Mouse (Mus musculus) heart, adult 9 months (tissue): ENCODE results near the gene Ccdc85c.

Experiments
- DNase-seq, 2 experiments: peaks; one replicate each; pipeline ENCODE4 v3.0.0; 2022; ENCODE audit warnings: low spot score in 2 of 2

Gene Ccdc85c

DNA sequence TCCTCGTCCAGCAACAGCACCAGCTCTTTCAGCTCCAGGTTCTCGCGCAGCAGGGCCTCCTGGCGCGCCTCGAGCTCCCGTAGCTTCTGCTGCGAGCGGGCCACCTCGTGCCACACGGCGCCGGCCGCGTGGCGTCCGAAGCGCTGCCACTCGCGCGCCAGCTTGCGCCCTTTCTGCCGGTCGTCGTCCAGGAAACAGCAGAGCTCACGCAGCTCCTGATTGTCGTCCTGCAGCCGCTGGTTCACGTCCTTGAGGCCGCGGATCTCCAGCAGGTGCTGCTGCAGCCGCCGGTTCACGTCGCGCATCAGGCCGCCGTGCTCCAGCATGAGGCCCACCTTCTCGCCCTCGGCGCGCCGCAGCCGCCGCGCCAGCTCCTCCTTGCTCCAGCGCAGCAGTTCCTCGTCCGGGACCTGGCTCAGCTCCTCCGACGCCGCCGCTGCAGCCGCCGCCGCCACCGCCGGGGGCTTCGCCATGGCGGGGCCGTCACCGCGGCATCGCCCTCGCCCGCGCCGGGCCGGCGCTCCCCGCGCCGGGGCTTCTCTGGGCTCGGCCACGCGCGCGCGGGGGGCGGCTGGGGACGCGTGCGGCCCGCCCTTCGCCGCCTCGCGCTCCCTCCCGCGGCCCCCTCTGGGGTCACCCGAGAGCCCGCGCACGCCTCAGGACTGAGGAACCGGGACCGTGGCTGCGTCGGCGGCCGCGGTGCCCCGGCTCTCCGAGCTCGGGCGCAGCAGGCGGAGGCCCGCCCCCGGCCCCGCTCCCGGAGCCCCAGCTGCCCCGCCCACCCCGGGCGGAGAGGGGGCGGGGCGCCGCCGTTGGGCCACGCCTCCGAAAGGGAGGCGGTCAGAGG lies at the start of gene Ccdc85c:
Gene Ccdc85c, minus strand, starts transcription at position 765 of the 847 bp plus-strand sequence.
- DNase-seq = no peak

DNA sequence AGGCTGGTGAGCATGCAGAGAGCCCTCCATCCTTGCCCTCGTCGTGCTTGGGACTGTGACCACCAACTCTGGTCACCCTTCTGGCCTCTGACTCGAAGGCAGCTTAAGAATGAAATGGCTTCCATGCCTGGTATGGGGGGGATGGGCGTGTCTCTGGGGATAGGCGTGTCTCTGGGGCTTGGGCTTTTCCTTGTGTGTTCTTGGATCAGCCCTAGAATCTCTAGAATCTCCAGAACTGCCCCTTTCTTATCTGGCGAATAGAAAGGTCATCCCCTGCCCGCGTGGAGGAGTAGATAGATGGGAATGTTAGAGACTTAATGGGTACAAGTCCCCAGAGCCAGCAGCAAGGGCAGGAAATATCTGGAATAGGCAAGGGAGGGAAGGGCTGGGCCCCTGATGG lies 44.9 kb upstream of the Ccdc85c start:
- no peak for DNase-seq

- DNase-seq = no peak
These were observed 43.3 kb upstream of the Ccdc85c start for GRCm38 (mm10) chr12:108318499-108318898.

DNA sequence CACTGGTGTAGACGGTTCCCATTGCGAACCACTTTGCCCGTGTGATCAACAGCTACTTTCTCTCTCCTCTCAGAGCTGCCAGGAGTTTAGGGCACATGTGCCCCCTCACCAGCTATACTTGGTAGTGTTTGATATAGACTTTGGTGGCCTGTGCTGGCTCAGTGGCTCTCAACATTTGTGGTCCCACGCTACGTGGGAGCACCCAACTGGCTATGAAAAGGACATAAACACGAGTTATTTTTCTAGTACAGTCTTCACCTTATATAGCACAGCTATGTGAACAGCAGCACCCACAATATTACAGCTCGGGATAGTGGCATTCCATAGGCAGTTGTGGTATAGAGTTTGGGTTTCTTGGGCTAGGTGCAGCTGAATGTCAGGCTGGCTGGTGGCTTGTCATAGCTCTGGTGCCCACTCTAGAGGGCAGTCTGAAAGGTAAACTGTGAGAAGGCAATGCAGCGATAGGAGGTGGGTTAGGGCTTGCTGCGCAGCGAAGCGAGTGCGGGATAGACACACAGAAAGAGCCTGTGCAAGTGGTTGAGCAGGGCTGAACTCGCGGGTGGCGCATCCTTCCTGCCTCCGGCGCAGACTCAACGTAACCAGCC lies 42.7 kb upstream of the Ccdc85c start:
- DNase-seq = no peak

DNA sequence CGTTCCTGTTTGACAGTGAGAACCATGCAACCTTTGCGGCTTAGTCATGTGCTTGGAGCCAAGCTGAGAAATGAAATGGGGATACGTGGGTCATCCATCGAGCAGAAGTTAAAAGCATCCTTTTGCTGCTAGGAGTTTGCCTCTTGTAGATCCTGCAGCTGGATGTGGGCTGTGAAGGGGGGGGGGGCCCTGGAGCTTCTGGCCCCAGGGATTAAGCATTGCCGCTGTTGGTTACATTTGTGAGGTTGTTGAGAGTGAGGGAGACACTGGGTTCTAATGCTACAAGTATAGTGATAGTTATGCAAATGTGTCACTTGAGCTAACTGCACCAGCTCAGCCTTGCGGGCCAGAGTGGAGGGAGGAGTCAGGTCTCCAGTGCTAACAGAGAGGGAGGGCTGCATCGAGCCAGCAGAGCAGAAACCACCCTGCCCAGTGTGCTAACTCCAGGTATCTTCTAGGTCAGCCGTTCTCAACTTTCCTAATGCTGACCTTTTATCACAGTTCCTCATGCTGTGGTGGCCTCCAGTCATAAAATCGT lies 42.0 kb upstream of the Ccdc85c start:
- DNase-seq = no peak

DNA sequence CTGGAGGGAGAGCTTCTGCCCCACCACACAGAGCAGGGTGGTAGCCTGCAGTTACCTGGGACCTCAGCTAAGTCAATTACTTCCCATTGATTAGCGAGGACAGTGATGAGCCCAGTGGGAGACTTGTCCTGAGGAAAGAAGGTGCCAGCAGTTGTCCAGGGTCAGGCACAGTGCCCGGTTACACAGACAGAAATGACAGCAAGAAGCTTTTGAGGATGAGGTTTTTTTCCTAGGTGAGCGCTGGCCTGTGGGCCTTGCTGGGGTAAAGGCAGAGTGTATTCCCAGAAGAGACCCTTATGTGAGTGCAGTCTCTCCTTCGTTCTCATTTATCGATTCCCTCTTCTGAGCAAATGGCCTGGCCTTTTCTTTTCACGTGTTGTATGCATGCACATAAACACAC lies 41.4 kb upstream of the Ccdc85c start:
- no peak for DNase-seq

DNA sequence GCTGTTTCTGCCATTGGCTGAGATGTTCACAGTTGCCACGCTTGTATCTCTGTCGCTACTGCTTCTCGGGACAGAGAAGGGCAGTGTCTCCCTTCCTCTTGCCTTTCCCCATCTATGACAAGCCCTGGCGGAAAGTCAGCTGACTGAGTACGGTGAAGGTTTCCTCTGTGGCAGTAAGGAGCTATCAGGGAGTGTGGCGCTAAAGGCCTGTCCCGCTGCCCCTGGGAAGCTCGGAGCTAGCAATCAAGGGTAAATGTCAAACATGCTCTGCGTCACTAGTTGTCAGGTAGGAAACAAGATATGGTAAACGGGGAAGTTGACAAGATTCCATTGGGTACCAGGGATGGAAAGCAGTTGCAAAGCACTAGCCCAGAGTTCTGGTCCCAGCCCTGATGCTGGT lies 40.6 kb upstream of the Ccdc85c start:
- no peak for DNase-seq

GRCm38 (mm10) chr12:108313244-108313772 lies 38.1 kb upstream of the Ccdc85c start:
- DNase-seq = no peak

GRCm38 (mm10) chr12:108312432-108312851 lies 37.2 kb upstream of the Ccdc85c start:
- no peak for DNase-seq

DNA sequence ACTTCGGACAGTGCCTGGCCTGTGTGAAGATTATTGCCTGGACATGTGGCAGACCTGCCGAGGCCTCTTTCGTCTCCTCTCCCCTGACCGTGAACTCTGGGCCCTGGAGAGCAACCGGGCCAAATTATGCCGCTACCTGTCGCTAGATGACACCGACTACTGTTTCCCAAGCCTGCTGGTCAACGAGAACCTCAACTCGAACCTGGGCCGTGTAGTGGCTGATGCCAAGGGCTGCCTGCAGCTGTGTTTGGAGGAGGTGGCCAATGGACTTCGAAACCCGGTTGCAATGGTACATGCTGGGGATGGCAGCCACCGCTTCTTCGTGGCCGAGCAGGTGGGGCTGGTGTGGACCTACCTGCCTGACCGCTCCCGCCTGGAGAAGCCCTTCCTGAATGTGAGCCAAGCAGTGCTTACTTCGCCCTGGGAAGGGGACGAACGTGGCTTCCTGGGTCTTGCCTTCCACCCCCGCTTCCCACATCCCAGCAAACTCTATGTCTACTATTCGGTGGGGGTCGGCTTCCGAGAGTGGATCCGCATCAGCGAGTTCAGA lies 36.6 kb upstream of the Ccdc85c start:
- no peak for DNase-seq

- DNase-seq = no peak
These were observed 35.3 kb upstream of the Ccdc85c start for GRCm38 (mm10) chr12:108310456-108311027.

DNA sequence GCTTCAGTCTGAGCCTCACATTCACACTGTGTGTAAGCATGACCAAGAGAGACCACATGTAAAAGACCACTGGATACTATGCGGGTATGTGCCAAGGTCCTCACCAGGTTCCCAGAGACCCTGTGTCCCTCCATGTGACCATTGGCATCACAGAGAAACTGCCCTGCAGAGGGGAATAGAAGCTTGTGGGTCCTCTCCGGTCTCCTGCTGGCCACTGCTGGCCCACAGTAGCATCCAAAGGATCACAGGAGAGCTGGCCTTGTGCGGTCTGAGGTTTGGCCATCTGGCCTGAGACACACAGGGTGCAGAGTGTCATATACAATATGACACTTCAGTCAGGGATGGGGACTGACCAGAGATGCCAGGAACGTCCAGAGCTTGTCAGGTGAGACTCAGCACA lies 34.8 kb upstream of the Ccdc85c start:
- no peak for DNase-seq

DNA sequence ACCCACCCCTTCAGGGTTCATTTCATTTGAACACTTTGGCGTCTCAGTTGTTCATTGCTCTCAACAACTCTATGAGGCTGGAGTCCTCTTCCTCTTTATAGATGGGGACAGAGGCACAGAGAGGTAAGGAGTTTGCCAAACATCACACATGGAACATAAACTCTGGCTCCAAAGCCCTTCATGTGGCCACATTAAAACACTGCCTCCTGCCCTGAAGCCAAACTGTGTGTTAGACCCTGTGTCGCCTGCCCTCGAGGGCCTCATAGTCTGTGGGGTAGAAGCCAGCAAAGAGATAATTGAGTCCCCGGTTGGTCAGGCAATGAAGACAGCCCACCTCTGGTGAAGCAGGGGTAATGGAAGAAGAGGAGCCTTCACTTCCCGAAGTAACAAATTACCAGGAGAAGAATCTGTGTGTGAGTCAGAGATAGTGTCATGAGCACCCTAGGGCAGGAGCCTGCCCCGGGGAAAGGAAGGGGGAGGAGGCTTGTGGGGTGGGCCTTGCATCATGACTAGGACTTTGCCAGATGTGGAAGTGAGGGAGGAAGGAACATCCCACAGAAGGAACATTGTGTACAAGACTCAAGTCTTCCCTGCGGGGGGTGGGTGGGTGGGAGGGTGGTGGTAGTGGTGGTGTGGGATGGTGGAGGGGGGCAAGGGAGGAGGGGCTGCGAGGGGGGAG lies 34.0 kb upstream of the Ccdc85c start:
- peak; percentile 75 to 83 for DNase-seq

DNA sequence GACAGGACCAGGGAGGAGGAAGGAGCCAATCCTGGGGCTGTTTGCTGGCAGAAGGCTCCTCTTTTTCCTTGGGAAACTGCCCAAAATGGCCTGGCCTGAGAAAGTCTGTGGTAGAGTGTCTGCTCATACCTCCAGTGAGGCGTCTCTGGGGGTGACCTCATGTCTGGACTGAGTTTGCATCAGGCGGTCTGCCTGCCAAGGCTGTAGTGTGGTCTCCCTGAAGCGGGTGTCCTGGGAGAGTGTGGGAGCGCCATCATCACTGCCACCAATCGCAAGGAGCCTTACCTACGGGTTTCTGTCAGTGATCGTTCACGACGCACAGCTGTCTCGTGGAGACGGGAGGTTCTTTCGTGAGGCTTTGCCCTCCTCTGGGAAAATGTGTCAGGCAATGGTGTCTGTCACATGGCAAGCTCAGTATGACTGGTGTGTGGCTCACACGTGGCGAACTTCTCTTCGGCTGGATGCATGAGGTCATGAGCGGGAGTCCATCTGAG lies 33.2 kb upstream of the Ccdc85c start:
- DNase-seq = peak; percentile 80 to 84

GRCm38 (mm10) chr12:108307553-108307952 lies 32.3 kb upstream of the Ccdc85c start:
- peak in 1 of 2 experiments; percentile 38 for DNase-seq

DNA sequence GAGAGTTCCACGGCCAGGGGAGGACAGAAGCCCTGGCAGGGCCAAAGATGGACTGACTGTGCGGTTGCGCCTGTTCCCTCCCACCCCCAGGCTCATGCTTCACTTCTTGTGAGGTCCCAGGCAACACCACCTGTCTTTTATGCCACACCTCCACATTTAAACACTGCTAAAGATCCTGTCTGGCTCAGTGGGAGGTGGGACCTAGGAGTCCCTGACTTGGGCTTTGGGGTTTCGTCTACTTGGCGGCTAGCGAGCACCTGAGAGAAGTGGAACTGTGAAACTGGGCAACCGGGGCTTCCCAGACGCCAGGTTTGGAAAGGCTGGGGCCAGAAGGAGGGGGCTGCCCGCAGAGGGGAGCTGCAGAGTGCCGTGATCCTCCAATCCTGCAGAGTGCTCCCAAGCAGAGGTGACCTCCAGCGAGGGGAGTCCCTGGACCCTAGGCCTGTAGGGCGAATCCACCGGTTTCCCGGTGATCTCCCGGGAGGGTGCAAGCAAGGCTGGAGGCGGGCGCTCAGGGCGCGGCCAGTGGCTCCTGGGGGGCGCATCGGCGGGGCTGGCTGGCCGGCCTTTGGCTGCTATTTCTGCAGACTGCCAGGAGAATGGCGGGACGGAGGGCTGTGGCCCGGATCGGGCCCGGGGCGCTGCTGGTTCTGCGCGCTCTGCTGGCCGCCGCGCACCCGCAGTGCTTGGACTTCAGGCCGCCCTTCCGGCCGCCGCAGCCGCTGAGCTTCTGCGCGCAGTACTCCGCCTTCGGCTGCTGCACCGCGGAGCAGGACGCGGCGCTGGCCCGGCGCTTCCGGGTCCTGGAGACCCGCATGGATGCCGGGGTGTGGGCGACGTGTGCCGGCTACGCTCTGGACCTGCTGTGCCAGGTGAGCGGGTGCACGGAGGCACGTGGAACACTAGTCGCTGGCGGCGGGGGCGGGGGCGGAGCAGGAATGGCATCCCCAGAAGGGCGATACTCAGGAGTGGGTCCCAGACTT lies 30.9 kb upstream of the Ccdc85c start, which contains the start of gene Hhipl1:
Gene Hhipl1, plus strand, starts transcription at position 459 of the 983 bp plus-strand sequence.
- peak; percentile 33 to 55 for DNase-seq

- no peak for DNase-seq
These were observed 29.9 kb upstream of the Ccdc85c start for GRCm38 (mm10) chr12:108305172-108305571.

- DNase-seq = peak; percentile 51
These were observed 28.6 kb upstream of the Ccdc85c start for GRCm38 (mm10) chr12:108303778-108304365.

DNA sequence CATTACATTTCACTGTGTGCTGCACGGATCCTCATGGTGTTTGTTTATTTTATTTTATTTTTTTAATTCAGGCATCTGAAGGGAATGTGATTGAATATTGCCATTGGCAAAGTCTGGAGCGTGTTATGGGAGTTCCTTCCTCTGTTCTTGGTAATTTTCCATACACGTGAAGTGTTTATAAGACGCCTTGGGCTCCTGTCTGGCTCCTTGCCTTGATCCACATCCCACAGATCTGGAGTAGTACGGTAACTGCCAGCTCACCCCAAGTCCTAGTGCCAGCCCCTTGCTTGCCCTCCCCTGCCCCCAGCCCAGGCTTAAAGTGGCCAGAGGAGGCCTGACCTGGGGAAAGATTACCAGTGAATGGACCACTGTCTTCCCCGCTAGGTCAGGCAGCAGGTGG lies 25.8 kb upstream of the Ccdc85c start:
- no peak for DNase-seq

DNA sequence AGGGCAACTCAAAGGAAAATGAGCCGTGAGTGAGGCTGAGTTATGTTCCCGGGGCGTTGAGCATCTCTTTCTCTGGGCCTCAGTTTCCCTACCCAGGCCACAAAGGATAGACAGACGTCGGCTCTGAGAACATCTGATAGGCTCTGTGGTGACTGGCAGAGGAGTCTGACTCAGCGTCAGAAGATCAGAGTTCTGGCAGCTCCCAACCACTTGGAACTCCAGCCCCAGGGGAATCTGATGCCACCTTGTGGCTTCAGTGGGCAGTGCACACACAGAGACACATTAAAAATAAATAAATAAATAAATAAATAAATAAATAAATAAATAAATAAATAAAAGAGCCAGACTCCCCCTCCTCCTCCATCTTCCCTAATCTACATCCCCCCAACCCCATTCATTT lies 21.8 kb upstream of the Ccdc85c start:
- no peak for DNase-seq
